Comparison of ENCODE assay signal across 15 mouse cellular contexts in the genomic region with DNA sequence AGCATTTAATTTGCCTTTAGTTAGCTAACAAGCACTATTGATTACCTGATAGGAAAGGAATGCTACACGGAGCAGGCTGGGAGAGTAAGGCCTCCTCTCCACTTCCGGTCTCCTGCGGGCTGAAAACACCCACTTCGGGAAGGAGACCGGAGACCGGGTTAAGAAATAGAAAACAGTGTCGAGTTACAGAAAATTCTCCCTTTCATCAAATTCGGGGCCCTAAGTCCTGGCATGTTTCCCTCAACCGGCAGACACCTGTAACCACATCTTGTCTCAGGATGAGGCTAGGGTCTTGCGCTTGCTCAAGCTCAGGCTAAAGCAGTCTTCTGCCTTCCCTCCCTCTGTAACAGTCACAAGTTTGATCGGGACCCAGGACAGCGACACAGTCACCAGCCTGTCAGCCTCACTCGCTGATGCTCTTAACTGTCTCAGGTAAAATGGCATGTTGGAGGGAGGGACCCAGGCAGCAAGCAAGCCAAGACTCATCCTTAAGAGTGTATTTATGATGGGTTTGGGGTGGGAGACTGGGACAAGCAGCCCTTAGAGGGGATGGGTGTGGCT. TPM values are rescaled to one million over a fixed set of nuclear protein-coding genes. Genes with fewer than 3 reads are reported as not detected.
DNase-seq lines count a peak whose midpoint lies in the region; ATAC-seq and TF ChIP-seq lines count a peak whose summit lies in the region.
"Had no signal": no experiment of that assay in that cellular context is flagged by ENCODE, and none has a peak within 500 bp of the region (broad histone marks: within the 10 kb centered on the region; RNA-seq: fewer than 3 reads in every experiment).

No protein-coding gene starts in this region.

- H3K4me1 ChIP-seq in kidney, embryonic 15.5 days, result peaks cover 3% of the 10 kb centered on the region; the same call in 1 of the 2 replicates
- peaks cover 51% of the 10 kb centered on the region for H3K4me1 ChIP-seq in embryonic facial prominence, embryonic 10.5 days
- H3K4me1 ChIP-seq in hindbrain, embryonic 15.5 days (replicated peaks), result peaks cover 43% of the 10 kb centered on the region

- peaks cover 93% of the 10 kb centered on the region for H3K27me3 ChIP-seq in kidney, embryonic 15.5 days
- H3K27me3 ChIP-seq in embryonic facial prominence, embryonic 10.5 days (replicated peaks; ENCODE audit: low read depth, poor library complexity, severe bottlenecking), result peaks cover 90% of the 10 kb centered on the region
- H3K27me3 ChIP-seq in hindbrain, embryonic 15.5 days, result peaks cover 15% of the 10 kb centered on the region
- peaks cover 34% of the 10 kb centered on the region for H3K27me3 ChIP-seq in myocyte (ENCODE audit: control insufficient read depth, insufficient read depth, insufficient read length)

- H3K9me3 ChIP-seq in kidney, embryonic 15.5 days (replicated peaks), result 0 out of 2 replicates have a peak, but pooled peaks cover 5% of the 10 kb centered on the region
- peaks cover 4% of the 10 kb centered on the region for H3K9me3 ChIP-seq in embryonic facial prominence, embryonic 10.5 days
- H3K9me3 ChIP-seq in hindbrain, embryonic 15.5 days, result no peaks in the 10 kb centered on the region
- H3K9me3 ChIP-seq: limb, embryonic 15.5 days had no signal

- no peak overlapping the region for H3K9ac ChIP-seq in kidney, embryonic 15.5 days
- H3K9ac ChIP-seq in hindbrain, embryonic 15.5 days, result no peak overlapping the region
- H3K9ac ChIP-seq: limb, embryonic 15.5 days had no signal

- no peak overlapping the region for H3K27ac ChIP-seq in kidney, embryonic 15.5 days
- no peak overlapping the region for H3K27ac ChIP-seq in embryonic facial prominence, embryonic 10.5 days (replicated peaks)
- peak overlapping the region; percentile 22; the same call in 1 of the 2 replicates for H3K27ac ChIP-seq in hindbrain, embryonic 15.5 days (replicated peaks)
- H3K27ac ChIP-seq: limb, embryonic 15.5 days had no signal

- no peak for ATAC-seq in kidney, embryonic 15.5 days (replicated peaks; ENCODE audit: low FRiP score)
- ATAC-seq in hindbrain, embryonic 15.5 days (ENCODE audit: low FRiP score, low read depth), result no peak

- no peaks in the 10 kb centered on the region for H3K36me3 ChIP-seq in kidney, embryonic 15.5 days
- H3K36me3 ChIP-seq in embryonic facial prominence, embryonic 10.5 days (replicated peaks), result no peaks in the 10 kb centered on the region
- H3K36me3 ChIP-seq in hindbrain, embryonic 15.5 days, result no peaks in the 10 kb centered on the region
- H3K36me3 ChIP-seq in myocyte (ENCODE audit: control insufficient read depth, insufficient read depth), result no peaks in the 10 kb centered on the region
- H3K36me3 ChIP-seq: limb, embryonic 15.5 days had no signal

- no peak for TF ChIP-seq POLR2A in myocyte (IDR thresholded peaks at IDR 0.05; ENCODE audit: insufficient read length, low read depth)

- WGBS in kidney, embryonic 15.5 days, result 2% methylated on average over 13 of the region's 13 CpGs
- 2% methylated on average over 13 of the region's 13 CpGs for WGBS in embryonic facial prominence, embryonic 10.5 days
- WGBS in hindbrain, embryonic 15.5 days, result 10% methylated on average over 13 of the region's 13 CpGs

- H3K79me2 ChIP-seq in myocyte (ENCODE audit: control insufficient read depth, insufficient read depth), result no peaks in the 10 kb centered on the region

- H3K4me3 ChIP-seq in kidney, embryonic 15.5 days (replicated peaks), result peak overlapping the region; percentile 18
- peak overlapping the region; percentile 41 for H3K4me3 ChIP-seq in embryonic facial prominence, embryonic 10.5 days
- no peak overlapping the region for H3K4me3 ChIP-seq in hindbrain, embryonic 15.5 days
- no peak overlapping the region for H3K4me3 ChIP-seq in myocyte
- H3K4me3 ChIP-seq: limb, embryonic 15.5 days; megakaryocyte, embryonic 14.5 days had no signal

- DNase-seq in kidney, adult 8-10 months, result no peak
- peak; percentile 46 for DNase-seq in embryonic facial prominence, embryonic 10.5 days (ENCODE audit: low spot score)
- no peak for DNase-seq in lung, postnatal 25 days (ENCODE audit: low spot score)
- no peak for DNase-seq in kidney, postnatal 25 days
- no peak for DNase-seq in layer of hippocampus, adult 8-10 months (ENCODE audit: low spot score in 2 of 2)
- DNase-seq: adrenal gland, postnatal 10 days; cerebellum, postnatal 25 days; gastrocnemius, postnatal 14 days; kidney, postnatal 36 days had no signal

- peak overlapping the region; percentile 26 for H3K4me2 ChIP-seq in kidney, embryonic 15.5 days
- H3K4me2 ChIP-seq in hindbrain, embryonic 15.5 days, result peak overlapping the region; percentile 27
- no peak overlapping the region for H3K4me2 ChIP-seq in myocyte (ENCODE audit: low read depth)
- H3K4me2 ChIP-seq: limb, embryonic 15.5 days had no signal

- no peak overlapping the region for H3ac ChIP-seq in myocyte (ENCODE audit: control insufficient read depth, insufficient read length)

TF ChIP-seq in myocyte, 11 proteins besides CTCF, POLR2A, EP300 and RAD21:
- TF ChIP-seq MYOG (IDR thresholded peaks at IDR 0.05; ENCODE audit: control insufficient read depth in 1 of 3, insufficient read depth in 1 of 3, insufficient read length in 2 of 3, low read depth in 2 of 3) (no peak), REST (IDR thresholded peaks at IDR 0.05; ENCODE audit: insufficient read depth, insufficient read length) (peak; percentile 61)

RNA-seq across cellular contexts. Expression of a gene that starts 5.0 kb away (rescaled TPM):
- 0.16 and 0.27 TPM in 2 replicates for polyA plus RNA-seq in kidney, embryonic 15.5 days (2015; fragmentation: Nextera tagmentation; extraction: Ambion mirVana)
- polyA plus RNA-seq in embryonic facial prominence, embryonic 10.5 days (2016; fragmentation: Nextera tagmentation; extraction: Ambion mirVana), result 0.52 and 0.71 TPM in 2 replicates
- 0.45 and 0.52 TPM in 2 replicates for polyA plus RNA-seq in hindbrain, embryonic 15.5 days (2015; fragmentation: Nextera tagmentation; extraction: Ambion mirVana)
- not detected for polyA plus RNA-seq in myocyte (2012; fragmentation: generic; extraction: Trizol)
- total RNA-seq in layer of hippocampus, adult 8-10 months (2022), result 1 to 10 TPM; 5.0 to 8.6 (median 6.2) TPM
- polyA plus RNA-seq: spleen, adult 2 months had no signal

RNA-seq across cellular contexts. Expression of a gene that starts 35.4 kb away (rescaled TPM):
- 1.1 and 2.4 TPM in 2 replicates for polyA plus RNA-seq in kidney, embryonic 15.5 days (2015; fragmentation: Nextera tagmentation; extraction: Ambion mirVana)
- polyA plus RNA-seq in embryonic facial prominence, embryonic 10.5 days (2016; fragmentation: Nextera tagmentation; extraction: Ambion mirVana), result 6.9 and 8.7 TPM in 2 replicates
- 109 and 120 TPM in 2 replicates for polyA plus RNA-seq in hindbrain, embryonic 15.5 days (2015; fragmentation: Nextera tagmentation; extraction: Ambion mirVana)
- polyA plus RNA-seq in myocyte (2012; fragmentation: generic; extraction: Trizol), result not detected
- total RNA-seq in layer of hippocampus, adult 8-10 months (2022), result 100 to 1,000 TPM; 302 to 347 (median 323) TPM

RNA-seq across cellular contexts. Expression of a gene that starts 52.8 kb away (rescaled TPM):
- polyA plus RNA-seq in kidney, embryonic 15.5 days (2015; fragmentation: Nextera tagmentation; extraction: Ambion mirVana), result not detected in 2 replicates
- not detected in 2 replicates for polyA plus RNA-seq in embryonic facial prominence, embryonic 10.5 days (2016; fragmentation: Nextera tagmentation; extraction: Ambion mirVana)
- polyA plus RNA-seq in hindbrain, embryonic 15.5 days (2015; fragmentation: Nextera tagmentation; extraction: Ambion mirVana), result not detected in 2 replicates
- polyA plus RNA-seq in myocyte (2012; fragmentation: generic; extraction: Trizol), result not detected
- total RNA-seq in layer of hippocampus, adult 8-10 months (2022), result not detected
- total RNA-seq: gastrocnemius, postnatal 14 days had no signal
- polyA plus RNA-seq: limb, embryonic 15.5 days; spleen, adult 2 months had no signal

Comparison
In these comparisons a context has a peak if more than half of its experiments do, and no peak if none do; other contexts are left out.
1. H3K4me3 ChIP-seq: peak in kidney, embryonic 15.5 days (single experiment) and embryonic facial prominence, embryonic 10.5 days (single experiment); none in hindbrain, embryonic 15.5 days (single experiment) and myocyte (single experiment).
2. RNA of a gene that starts 35.4 kb away (polyA plus RNA-seq): 109 to 120 TPM in hindbrain, embryonic 15.5 days; 6.9 to 8.7 TPM in embryonic facial prominence, embryonic 10.5 days, 1.1 to 2.4 TPM in kidney, embryonic 15.5 days and not detected in myocyte (single experiment); every median in the first group is over 10 times any median in the second.